Mouse (Mus musculus) adrenal gland, postnatal 36 days (tissue): ENCODE results near the gene Gal3st3. TPM values are rescaled to one million over a fixed set of nuclear protein-coding genes. Genes with fewer than 3 reads are reported as not detected.
"Not testable (repeated sequence)": the region's sequence is repeated elsewhere in the genome, so short reads cannot be mapped to it uniquely, and the experiment has no call there.

Source experiments
- DNase-seq, 2 experiments: peaks; one replicate each; pipeline ENCODE4 v3.0.0; 2021; ENCODE audit warnings: mixed read lengths in 1 of 2
- total RNA-seq, 2 experiments: library from RNA; stranded (reverse); gene quantifications; 2 replicates each; pipeline ENCODE4 v1.2.3; 2021

Gene Gal3st3
- total RNA-seq, 2 experiments from 2014 or later, result not detected

DNA sequence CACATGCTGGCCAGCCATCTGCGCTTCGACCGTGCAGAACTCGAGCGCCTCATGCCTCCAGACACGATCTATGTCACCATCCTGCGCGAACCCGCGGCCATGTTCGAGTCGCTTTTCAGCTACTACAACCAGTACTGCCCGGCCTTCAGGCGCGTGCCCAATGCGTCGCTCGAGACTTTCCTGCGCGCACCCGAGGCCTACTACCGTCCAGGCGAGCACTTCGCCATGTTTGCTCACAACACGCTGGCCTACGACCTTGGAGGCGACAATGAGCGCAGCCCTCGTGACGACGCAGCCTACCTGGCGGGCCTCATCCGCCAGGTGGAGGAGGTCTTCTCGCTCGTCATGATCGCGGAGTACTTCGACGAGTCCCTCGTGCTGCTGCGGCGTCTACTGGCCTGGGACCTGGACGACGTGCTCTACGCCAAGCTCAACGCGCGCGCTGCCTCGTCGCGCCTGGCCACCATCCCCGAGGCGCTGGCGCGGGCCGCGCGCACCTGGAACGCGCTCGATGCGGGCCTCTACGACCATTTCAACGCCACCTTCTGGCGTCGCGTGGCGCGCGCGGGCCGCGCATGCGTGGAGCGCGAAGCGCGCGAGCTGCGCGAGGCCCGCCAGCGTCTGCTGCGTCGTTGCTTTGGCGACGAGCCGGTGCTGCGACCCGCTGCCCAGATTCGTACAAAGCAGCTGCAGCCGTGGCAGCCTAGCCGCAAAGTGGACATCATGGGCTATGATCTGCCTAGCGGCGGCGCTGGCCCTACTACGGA lies 9.0 kb downstream of the Gal3st3 start:
- peak in 1 of 2 experiments; percentile 20 for DNase-seq

DNA sequence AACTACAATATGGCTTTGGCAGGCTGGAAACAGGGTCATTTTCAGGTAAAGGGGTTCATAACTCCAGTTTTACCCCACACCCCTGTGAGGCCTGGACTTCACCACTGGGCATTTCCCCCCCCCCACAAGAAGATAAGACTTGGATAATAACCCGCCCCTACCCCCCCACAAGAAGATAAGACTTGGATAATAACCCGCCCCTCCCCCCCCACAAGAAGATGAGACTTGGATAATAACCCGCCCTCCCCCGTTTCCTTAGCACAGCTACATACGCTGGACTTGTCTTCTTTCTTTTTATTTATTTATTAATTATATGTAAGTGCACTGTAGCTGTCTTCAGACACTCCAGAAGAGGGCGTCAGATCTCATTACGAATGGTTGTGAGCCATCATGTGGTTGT lies 10.9 kb downstream of the Gal3st3 start:
- DNase-seq, result no peak

DNA sequence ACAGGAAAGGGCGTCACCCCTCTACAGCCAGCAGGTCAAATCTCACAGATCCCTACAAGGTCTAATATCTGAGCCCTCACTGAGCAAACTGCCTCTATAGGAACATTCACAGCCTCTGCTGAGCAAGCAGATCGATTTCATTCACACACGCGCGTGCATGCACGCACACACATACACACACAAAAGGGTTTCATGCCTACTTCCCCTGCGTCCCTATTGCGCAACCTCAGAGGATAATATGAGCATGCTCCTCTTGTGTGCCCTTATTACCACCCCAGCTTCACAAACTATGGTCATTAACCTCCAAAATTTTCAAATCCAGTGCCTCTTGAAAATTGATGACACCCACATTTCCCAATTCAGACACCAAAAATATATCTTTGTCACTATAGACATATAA lies 15.1 kb downstream of the Gal3st3 start:
- no peak for DNase-seq

DNA sequence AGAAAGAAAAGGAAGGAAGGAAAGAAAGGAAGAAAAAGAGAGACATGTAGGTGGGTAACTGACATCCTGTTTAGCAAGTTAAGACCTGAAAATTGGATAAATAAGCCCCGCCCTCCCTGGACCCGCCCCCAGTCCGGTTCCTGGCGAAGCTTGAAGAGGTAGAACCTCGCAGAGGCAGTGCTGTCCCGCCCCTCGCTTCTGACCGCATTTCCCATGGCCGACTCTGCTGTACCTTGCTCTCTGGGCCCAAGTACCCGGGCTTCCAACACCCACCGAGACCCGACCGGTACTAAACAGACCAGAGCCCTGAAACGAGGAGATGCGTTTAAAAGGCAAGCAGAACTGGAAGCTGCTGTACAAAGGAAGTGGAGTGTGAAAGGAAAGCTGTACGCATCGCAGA lies 25.7 kb downstream of the Gal3st3 start:
- no peak for DNase-seq

DNA sequence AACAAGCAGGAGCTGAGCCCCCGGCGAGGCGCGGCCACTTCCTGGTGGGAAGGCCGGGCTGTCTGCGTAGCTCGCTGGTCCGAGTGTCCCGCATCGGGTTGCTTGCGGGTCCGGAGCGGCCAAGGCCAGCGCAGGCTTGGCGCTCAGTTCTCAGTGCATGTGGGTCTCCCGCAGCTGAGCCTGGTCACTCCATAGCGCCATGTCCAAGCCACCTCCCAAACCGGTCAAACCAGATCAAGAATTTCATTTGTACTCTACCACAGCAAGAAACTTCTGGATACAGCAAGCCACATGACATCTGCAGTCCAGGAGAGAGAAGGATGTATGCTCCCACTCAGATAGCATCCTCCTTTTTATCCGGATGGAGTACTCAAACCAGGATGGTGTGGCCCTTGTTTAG lies 29.8 kb downstream of the Gal3st3 start:
- DNase-seq, result no peak

DNA sequence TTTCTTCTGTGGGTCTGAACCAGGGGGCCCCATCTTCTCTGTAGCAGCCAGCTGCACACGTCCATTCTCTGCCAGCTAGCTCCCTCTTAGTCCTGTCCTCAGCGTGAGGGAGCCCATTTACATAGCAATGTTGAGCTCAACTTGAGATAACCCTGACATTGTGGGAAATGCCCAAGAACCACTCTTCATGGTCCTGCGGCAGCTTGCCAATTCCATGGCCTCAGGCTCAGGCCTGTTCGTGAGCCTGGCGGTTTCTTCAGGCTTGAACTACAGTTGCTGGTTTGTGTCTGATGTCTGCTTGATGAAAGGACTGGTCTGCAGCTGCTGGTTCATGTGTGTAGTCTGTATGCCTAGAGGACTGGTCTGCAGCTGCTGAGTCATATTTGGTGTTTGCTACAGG lies 36.6 kb downstream of the Gal3st3 start:
- DNase-seq, result no peak

DNA sequence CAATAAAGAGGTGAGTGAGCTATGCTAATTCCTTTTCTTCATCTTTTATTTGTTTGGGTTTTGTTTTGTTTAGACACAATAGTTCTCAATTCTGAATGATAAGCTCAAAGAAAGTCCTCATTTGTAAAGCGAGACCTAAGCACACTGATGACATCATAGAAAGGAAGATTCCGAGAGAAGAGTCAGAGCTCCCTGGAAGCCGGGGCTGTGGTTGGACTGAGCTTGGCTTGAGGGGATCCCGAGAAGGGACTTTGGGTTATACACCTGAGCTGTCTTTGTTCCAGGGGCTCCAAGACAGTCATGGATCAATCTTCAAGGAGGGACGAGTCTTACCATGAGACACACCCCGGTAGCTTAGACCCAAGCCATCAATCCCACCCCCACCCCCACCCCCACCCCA lies 37.3 kb downstream of the Gal3st3 start, which contains the start of gene Catsper1:
Gene Catsper1 (plus strand): TSS at position 301 of the 400 bp plus-strand sequence.
- DNase-seq, result no peak

DNA sequence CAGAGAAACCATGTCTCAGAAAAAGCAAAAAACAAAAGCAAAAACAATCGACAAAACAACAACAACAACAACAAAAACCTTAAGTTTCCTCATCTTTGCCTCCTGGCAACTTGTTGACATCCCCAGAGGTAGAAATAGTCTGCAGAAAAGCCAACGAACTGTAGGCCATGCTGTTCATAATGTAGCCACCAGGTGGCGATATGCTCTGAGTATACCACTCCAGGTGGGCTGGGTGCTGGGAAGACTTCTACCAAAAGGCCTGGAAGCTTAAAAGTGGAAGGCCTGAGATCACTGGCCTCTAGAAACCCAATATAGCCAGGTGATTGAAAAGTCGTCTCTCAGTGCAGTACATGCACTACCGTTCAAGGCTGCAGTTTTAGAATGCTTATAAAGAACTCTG lies 39.8 kb downstream of the Gal3st3 start:
- DNase-seq, result peak; percentile 77 to 85

DNA sequence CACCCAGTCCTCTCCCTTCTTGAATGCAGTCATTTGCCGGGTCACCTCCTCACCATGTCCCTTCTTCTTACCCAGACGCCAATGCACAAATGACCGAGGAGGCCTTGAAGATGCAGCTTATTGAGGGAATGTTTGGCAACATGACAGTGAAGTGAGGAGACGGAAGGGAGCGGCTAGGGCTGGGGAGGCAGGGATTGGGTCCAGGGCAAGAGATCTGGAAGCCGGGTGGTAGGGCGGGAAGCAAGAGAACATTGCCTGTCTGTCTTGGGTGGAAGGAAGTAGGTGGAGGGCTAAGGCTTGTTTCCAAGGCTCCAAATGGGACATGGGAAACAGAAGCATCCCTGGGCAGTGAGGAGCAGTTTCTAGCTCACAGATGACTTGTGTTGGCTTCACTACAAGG lies 43.2 kb downstream of the Gal3st3 start:
- no peak for DNase-seq

DNA sequence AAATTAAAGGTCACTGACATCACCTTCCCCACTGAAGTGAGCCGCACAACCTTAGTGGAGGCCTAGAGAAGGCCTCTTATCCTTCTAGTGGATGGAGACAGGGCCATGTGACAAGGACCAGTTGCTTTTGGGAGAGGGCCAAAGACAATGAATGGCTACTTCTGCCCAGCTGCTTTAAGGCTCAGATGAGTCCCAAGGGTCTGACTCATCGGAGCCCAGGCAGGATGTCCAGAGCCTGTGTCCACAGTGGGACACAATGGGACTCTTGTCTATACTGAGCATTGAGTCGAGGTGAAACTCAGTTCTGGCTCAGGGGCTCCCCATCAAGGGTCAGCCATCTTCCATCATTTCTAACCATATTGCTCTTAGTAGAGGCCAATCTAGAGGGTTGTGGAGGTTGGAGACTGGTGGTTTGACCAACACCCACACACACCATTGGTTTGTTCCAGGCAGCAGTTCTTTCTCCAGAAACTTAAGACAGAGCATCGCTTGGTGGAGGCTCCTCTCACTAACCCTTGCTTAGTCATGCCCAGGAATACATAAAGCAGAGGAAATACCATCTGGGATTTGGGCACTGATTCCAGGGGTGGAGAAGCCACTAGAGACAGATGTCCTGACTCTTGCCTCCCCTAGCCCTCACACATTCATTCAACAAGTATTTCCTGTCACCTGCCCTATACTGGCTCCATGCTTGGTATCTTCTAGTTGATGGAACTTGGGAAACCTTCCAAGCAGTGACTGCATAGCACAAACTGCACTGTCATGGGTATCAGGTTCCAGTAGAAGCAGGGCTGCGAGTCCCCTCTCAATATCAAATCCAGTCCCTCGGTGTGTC lies 47.4 kb downstream of the Gal3st3 start:
- DNase-seq, result no peak

DNA sequence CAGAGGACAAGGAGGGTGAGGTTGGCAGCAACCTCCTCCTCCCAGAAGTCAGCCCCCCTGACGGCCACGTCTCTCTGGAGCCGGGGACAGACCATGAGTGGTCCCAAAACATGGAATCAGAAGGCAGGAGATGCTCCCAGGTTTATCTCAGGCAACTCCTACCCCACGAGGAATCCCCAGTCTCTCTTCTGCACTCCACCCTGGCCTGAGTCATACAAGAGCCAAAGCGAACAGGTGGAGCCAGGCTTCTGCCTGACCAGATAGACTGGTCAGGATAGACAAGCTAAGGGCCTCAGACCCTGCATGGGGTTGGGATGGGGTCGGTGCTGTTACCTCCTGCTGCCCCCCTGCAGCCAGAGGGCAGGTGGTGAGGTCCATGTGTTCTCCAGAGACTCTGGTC lies 49.9 kb downstream of the Gal3st3 start:
- DNase-seq, result no peak

DNA sequence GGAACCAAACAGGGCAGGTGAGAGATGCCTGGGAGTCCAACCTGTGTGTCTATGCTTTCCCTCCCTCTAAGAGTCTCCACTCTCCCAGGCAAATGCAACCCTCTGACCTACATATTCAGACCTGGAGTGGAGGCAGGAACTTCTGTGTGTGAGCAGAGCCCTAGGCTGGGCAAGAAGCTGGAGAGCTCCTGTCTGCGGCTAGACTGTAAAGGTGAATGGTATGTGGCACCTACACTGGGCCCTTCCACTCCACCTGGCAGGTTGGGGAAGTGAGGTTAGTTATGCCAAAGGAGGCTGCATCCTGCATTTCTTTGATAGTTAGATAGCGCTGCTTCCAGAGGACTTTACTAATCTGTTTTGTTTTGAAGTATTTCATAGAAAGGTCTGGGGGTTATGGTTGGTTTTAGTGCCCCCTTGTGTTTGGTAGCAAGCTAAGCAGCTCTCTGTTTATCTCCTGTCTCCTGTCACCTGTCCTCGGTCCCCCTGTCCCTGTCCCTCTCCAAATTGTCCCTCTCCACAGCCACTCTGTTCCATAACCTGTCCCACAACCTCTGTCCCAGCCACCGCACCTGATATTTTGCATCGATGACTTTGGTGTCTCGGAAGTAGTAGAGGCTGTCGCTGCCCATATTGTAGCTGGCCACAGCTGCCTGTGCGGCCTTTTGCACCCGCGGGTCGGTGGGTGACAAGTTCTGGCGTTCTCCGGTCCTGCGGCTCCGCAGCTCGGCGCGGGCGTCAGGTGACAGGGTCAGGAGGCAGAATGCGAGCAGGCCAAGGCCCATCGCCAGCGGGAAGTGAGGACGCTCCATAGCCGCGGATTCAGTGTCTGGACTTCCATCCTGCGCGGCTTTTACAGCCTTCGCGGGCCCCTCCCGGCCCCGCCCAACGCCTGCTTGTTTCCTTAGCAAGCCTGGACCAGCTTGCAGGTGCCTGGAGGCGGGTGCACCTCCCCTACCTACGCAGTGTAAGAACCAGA lies 50.7 kb downstream of the Gal3st3 start:
- no peak for DNase-seq

DNA sequence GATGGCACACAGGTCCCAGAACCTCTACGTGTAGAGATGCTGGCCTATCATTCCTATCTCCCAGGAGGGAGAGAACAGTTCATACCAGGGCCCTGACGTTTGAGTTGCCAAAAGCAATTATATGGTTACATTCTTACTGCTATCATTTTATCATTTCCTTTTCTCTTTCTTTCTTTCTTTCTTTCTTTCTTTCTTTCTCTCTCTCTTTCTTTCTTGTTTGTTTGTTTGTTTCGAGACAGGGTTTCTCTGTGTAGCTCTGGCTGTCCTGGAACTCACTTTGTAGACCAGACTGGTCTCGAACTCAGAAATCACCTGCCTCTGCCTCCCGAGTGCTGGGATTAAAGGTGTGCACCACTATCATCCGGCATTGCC lies 51.4 kb downstream of the Gal3st3 start, which contains the start of gene Cst6:
Gene Cst6 (minus strand): TSS at position 73 of the 372 bp plus-strand sequence.
- not testable (repeated sequence) for DNase-seq

DNA sequence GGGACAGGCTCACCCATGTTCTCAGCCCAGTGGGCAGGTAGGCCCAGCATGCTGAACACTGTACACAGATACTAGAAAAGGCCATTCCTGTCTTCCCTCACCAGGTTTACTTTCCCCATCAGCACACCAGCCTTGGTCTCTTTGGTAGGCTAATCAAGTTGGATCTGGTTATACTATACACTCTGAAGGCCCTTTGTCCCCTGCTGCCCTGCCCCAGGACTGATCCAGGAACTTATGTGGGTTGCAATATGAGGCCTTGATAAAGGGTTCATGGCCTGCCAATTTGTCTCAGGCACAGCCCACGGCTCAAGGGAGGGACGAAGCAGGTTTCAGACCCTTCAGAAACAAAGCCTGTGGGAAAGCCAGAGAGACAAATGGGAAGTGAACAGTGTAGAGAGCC lies 55.5 kb downstream of the Gal3st3 start:
- no peak for DNase-seq

DNA sequence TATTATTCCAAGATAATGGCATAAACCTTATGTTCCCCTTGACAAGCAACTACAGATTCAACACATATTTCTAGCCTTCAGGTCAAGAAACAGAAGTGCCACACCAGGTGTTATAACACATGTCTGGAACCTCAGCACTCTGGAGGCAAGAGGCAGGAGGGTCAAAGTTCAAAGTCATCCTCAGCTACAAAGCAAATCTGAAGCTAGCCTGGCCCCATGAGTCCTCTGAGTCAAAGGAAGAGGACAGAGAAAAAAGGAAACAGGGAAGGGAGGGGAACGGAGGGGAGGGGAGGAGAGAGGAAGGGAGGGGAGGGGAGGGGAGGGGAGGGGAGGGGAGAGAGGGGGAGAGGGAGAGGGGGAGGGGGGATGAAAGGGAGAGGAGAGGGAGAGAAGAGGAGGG lies 57.9 kb downstream of the Gal3st3 start:
- no peak for DNase-seq

Other genes with a start within 250 kb of the Gal3st3 start
- gene Rin1, start 247.8 kb upstream of the Gal3st3 start, total RNA-seq, result 1 to 10 TPM; 3.5 to 3.6 TPM
- 10 to 100 TPM; 13.7 to 21.2 TPM for gene Cd248, start 230.3 kb upstream of the Gal3st3 start, total RNA-seq
- gene Tmem151a, start 212.8 kb upstream of the Gal3st3 start, total RNA-seq, result 1 to 10 TPM; 1.7 TPM
- gene Yif1a, start 209.8 kb upstream of the Gal3st3 start, total RNA-seq, result 10 to 100 TPM; 70.6 to 73.8 TPM
- gene Cnih2, start 199.8 kb upstream of the Gal3st3 start, total RNA-seq, result 1 to 10 TPM; 1.2 to 1.4 TPM
- gene Rab1b, start 191.3 kb upstream of the Gal3st3 start, total RNA-seq, result 100 to 1,000 TPM; 165 to 190 TPM
- gene Klc2, start 179.8 kb upstream of the Gal3st3 start, total RNA-seq, result 10 to 100 TPM; 44.3 to 48.4 TPM
- gene Pacs1, start 25.2 kb upstream of the Gal3st3 start, total RNA-seq, result 10 to 100 TPM; 15.6 to 23.6 TPM
- 100 to 1,000 TPM; 165 to 171 TPM for gene Sf3b2, start 2.9 kb upstream of the Gal3st3 start, total RNA-seq
- not detected for gene Catsper1, start 37.4 kb downstream of the Gal3st3 start, total RNA-seq
- 1 to 10 TPM; 2.1 to 2.5 TPM for gene Cst6, start 51.2 kb downstream of the Gal3st3 start, total RNA-seq
- gene Eif1ad, start 68.4 kb downstream of the Gal3st3 start, total RNA-seq, result 10 to 100 TPM; 24.4 to 26.1 TPM
- gene Banf1, start 68.8 kb downstream of the Gal3st3 start, total RNA-seq, result 100 to 1,000 TPM; 152 to 165 TPM
- 10 to 100 TPM; 79.1 to 86.5 TPM for gene Sart1, start 90.4 kb downstream of the Gal3st3 start, total RNA-seq
- not detected for gene Tsga10ip, start 104.2 kb downstream of the Gal3st3 start, total RNA-seq
- 100 to 1,000 TPM; 250 to 263 TPM for gene Drap1, start 126.6 kb downstream of the Gal3st3 start, total RNA-seq
- gene AI837181, start 126.8 kb downstream of the Gal3st3 start, total RNA-seq, result 10 to 100 TPM; 43.7 to 50.6 TPM
- gene Fosl1, start 149.2 kb downstream of the Gal3st3 start, total RNA-seq, result 1 to 10 TPM in 1 of 2 experiments, not detected in 1; 5.3 TPM
- gene Ccdc85b, start 159.6 kb downstream of the Gal3st3 start, total RNA-seq, result 1 to 10 TPM; 7.9 to 8.3 TPM
- 10 to 100 TPM; 89.1 to 95.3 TPM for gene Fibp, start 162.3 kb downstream of the Gal3st3 start, total RNA-seq
- gene Ctsw, start 170.2 kb downstream of the Gal3st3 start, total RNA-seq, result under 1 TPM in 1 of 2 experiments, not detected in 1; 0.26 TPM
- 10 to 100 TPM; 50.2 to 87.9 TPM for gene Efemp2, start 175.6 kb downstream of the Gal3st3 start, total RNA-seq
- gene Mus81, start 190.1 kb downstream of the Gal3st3 start, total RNA-seq, result 10 to 100 TPM; 23.1 to 30.7 TPM
- 100 to 1,000 TPM; 659 to 740 TPM for gene Cfl1, start 192.1 kb downstream of the Gal3st3 start, total RNA-seq
- 1 to 10 TPM; 1.0 to 1.5 TPM for gene 1700020D05Rik, start 205.5 kb downstream of the Gal3st3 start, total RNA-seq
- 10 to 100 TPM; 11.1 to 12.1 TPM for gene Snx32, start 212.2 kb downstream of the Gal3st3 start, total RNA-seq